Mouse (Mus musculus): Measurements from ENCODE around the gene Tmem100.

- TF ChIP-seq GATA1 (IDR thresholded peaks at IDR 0.05; ENCODE audit: borderline replicate concordance, low read length) (no peak), FLI1 (IDR thresholded peaks at IDR 0.05; ENCODE audit: low read length) (no peak)
Observed at GRCm38 (mm10) chr11:89998996-89999770, 31.0 kb upstream of the Tmem100 start.
